Mouse (Mus musculus): ENCODE data around the gene Nes.

Gene Nes

GRCm38 (mm10) chr3:87970939-87971488 is at the start of gene Nes:
TSS of gene Nes (plus strand) at chr3:87971078.
- DNase-seq (ENCODE audit: low read depth, low spot score) = peak; percentile 93

- DNase-seq (ENCODE audit: low read depth, low spot score) = no peak
Observed at GRCm38 (mm10) chr3:87924996-87925395, 45.9 kb upstream of the Nes start.

GRCm38 (mm10) chr3:87927452-87927851 is 43.4 kb upstream of the Nes start:
- no peak for DNase-seq (ENCODE audit: low read depth, low spot score)

GRCm38 (mm10) chr3:87929341-87930077 is 41.4 kb upstream of the Nes start:
- DNase-seq (ENCODE audit: low read depth, low spot score) = no peak

- DNase-seq (ENCODE audit: low read depth, low spot score) = peak; percentile 98
Observed at GRCm38 (mm10) chr3:87930078-87930795, 40.6 kb upstream of the Nes start, which contains the start of the genes Isg20l2 and Rrnad1. TSS of gene Isg20l2 (plus strand) at chr3:87930314. TSS of gene Rrnad1 (minus strand) at chr3:87930717.

GRCm38 (mm10) chr3:87934026-87934425 is 36.9 kb upstream of the Nes start:
- DNase-seq (ENCODE audit: low read depth, low spot score) = no peak

- no peak for DNase-seq (ENCODE audit: low read depth, low spot score)
Observed at GRCm38 (mm10) chr3:87934501-87934900, 36.4 kb upstream of the Nes start.

- no peak for DNase-seq (ENCODE audit: low read depth, low spot score)
Observed at GRCm38 (mm10) chr3:87935201-87935600, 35.7 kb upstream of the Nes start.

GRCm38 (mm10) chr3:87935776-87936175 is 35.1 kb upstream of the Nes start:
- peak; percentile 89 for DNase-seq (ENCODE audit: low read depth, low spot score)

- DNase-seq (ENCODE audit: low read depth, low spot score) = no peak
Observed at GRCm38 (mm10) chr3:87940611-87941010, 30.3 kb upstream of the Nes start.

- DNase-seq (ENCODE audit: low read depth, low spot score) = no peak
Observed at GRCm38 (mm10) chr3:87942471-87942870, 28.4 kb upstream of the Nes start.

GRCm38 (mm10) chr3:87943586-87943985 is 27.3 kb upstream of the Nes start:
- no peak for DNase-seq (ENCODE audit: low read depth, low spot score)

- no peak for DNase-seq (ENCODE audit: low read depth, low spot score)
Observed at GRCm38 (mm10) chr3:87944838-87945600, 25.9 kb upstream of the Nes start.

- peak; percentile 50 for DNase-seq (ENCODE audit: low read depth, low spot score)
Observed at GRCm38 (mm10) chr3:87945781-87946540, 24.9 kb upstream of the Nes start.

- no peak for DNase-seq (ENCODE audit: low read depth, low spot score)
Observed at GRCm38 (mm10) chr3:87946541-87946860, 24.4 kb upstream of the Nes start.

- no peak for DNase-seq (ENCODE audit: low read depth, low spot score)
Observed at GRCm38 (mm10) chr3:87947056-87947810, 23.6 kb upstream of the Nes start.

GRCm38 (mm10) chr3:87947811-87948199 is 23.1 kb upstream of the Nes start:
- peak; percentile 90 for DNase-seq (ENCODE audit: low read depth, low spot score)

GRCm38 (mm10) chr3:87948378-87949265 is 22.3 kb upstream of the Nes start, which contains the start of gene Crabp2:
TSS of gene Crabp2 (plus strand) at chr3:87948666.
- peak; percentile 77 for DNase-seq (ENCODE audit: low read depth, low spot score)

GRCm38 (mm10) chr3:87949266-87949954 is 21.5 kb upstream of the Nes start:
- DNase-seq (ENCODE audit: low read depth, low spot score) = peak; percentile 68

Measured in mesoderm, embryonic 11.5 days (tissue).